Mouse (Mus musculus) fat pad, adult 2 months (tissue): ENCODE measurements around the gene Hoxd3.

Experiments
- DNase-seq: peaks from one replicate; pipeline ENCODE4 v3.0.0-alpha.2; 2011; ENCODE audit warnings: low read depth, low spot score; ENCODE audit errors: extremely low read depth

Hoxd3 gene

GRCm38 (mm10) chr2:74704999-74705466 is 6.7 kb upstream of the Hoxd3 start:
- no peak for DNase-seq

- no peak for DNase-seq
Observed at GRCm38 (mm10) chr2:74705467-74706089, 6.1 kb upstream of the Hoxd3 start.

- DNase-seq, result no peak
Observed at GRCm38 (mm10) chr2:74706393-74706960, 5.2 kb upstream of the Hoxd3 start.

GRCm38 (mm10) chr2:74707599-74707998 is 4.1 kb upstream of the Hoxd3 start:
- no peak for DNase-seq

GRCm38 (mm10) chr2:74708676-74709075 is 3.1 kb upstream of the Hoxd3 start:
- no peak for DNase-seq

- no peak for DNase-seq
Observed at GRCm38 (mm10) chr2:74709465-74710419, 2.0 kb upstream of the Hoxd3 start.

GRCm38 (mm10) chr2:74710929-74711543 is 691 bp upstream of the Hoxd3 start:
- no peak for DNase-seq

- DNase-seq, result no peak
Observed at GRCm38 (mm10) chr2:74713239-74714150, 1.8 kb downstream of the Hoxd3 start.

- no peak for DNase-seq
Observed at GRCm38 (mm10) chr2:74714156-74714789, 2.5 kb downstream of the Hoxd3 start.

GRCm38 (mm10) chr2:74714881-74715280 is 3.2 kb downstream of the Hoxd3 start:
- no peak for DNase-seq

- no peak for DNase-seq
Observed at GRCm38 (mm10) chr2:74715504-74716241, 3.9 kb downstream of the Hoxd3 start.

- DNase-seq, result no peak
Observed at GRCm38 (mm10) chr2:74720384-74720783, 8.7 kb downstream of the Hoxd3 start.

GRCm38 (mm10) chr2:74720955-74721491 is 9.3 kb downstream of the Hoxd3 start:
- DNase-seq, result no peak

GRCm38 (mm10) chr2:74721882-74722281 is 10.2 kb downstream of the Hoxd3 start:
- DNase-seq, result no peak

GRCm38 (mm10) chr2:74722949-74723348 is 11.2 kb downstream of the Hoxd3 start:
- DNase-seq, result no peak

GRCm38 (mm10) chr2:74724244-74725015 is 12.7 kb downstream of the Hoxd3 start:
- no peak for DNase-seq

- DNase-seq, result no peak
Observed at GRCm38 (mm10) chr2:74725171-74725570, 13.4 kb downstream of the Hoxd3 start.

GRCm38 (mm10) chr2:74726551-74726950 is 14.8 kb downstream of the Hoxd3 start, which contains the start of gene Gm28230:
Gene Gm28230, plus strand, starts transcription at chr2:74726728.
- DNase-seq, result no peak
